9 mouse cellular contexts compared by ENCODE assay signal in genomic region chr2:143305747-143306570, GRCm38 (mm10).
DNase-seq lines count a peak whose midpoint lies in the region; ATAC-seq and TF ChIP-seq lines count a peak whose summit lies in the region.
"Had no signal": no experiment of that assay in that cellular context is flagged by ENCODE, and none has a peak within 500 bp of the region (broad histone marks: within the 10 kb centered on the region; RNA-seq: fewer than 3 reads in every experiment).

No protein-coding gene starts in this region.

- no peaks in the 10 kb centered on the region for H3K36me3 ChIP-seq in midbrain, embryonic 11.5 days (ENCODE audit: control insufficient read depth, insufficient read depth, low read length)
- no peaks in the 10 kb centered on the region for H3K36me3 ChIP-seq in midbrain, embryonic 10.5 days
- no peaks in the 10 kb centered on the region for H3K36me3 ChIP-seq in hindbrain, embryonic 14.5 days (replicated peaks; ENCODE audit: control insufficient read depth, insufficient read depth)
- no peaks in the 10 kb centered on the region for H3K36me3 ChIP-seq in midbrain, embryonic 14.5 days (ENCODE audit: control insufficient read depth, insufficient read depth, low read length)
- no peaks in the 10 kb centered on the region for H3K36me3 ChIP-seq in thymus, adult 2 months (ENCODE audit: control insufficient read depth, insufficient read depth, low read length)
- H3K36me3 ChIP-seq: liver, embryonic 15.5 days had no signal

- no peaks in the 10 kb centered on the region for H3K27me3 ChIP-seq in midbrain, embryonic 11.5 days (ENCODE audit: control insufficient read depth, insufficient read depth, low read length)
- H3K27me3 ChIP-seq in midbrain, embryonic 10.5 days (ENCODE audit: low read depth, poor library complexity, severe bottlenecking), result no peaks in the 10 kb centered on the region
- H3K27me3 ChIP-seq in hindbrain, embryonic 14.5 days (ENCODE audit: control insufficient read depth, insufficient read depth, low read length), result no peaks in the 10 kb centered on the region
- H3K27me3 ChIP-seq in midbrain, embryonic 14.5 days (ENCODE audit: control insufficient read depth, insufficient read depth, low read length), result no peaks in the 10 kb centered on the region
- no peaks in the 10 kb centered on the region for H3K27me3 ChIP-seq in thymus, adult 2 months (ENCODE audit: control insufficient read depth, insufficient read depth, low read length)
- H3K27me3 ChIP-seq: liver, embryonic 15.5 days had no signal

- no peak overlapping the region for H3K4me2 ChIP-seq in midbrain, embryonic 11.5 days
- no peak overlapping the region for H3K4me2 ChIP-seq in hindbrain, embryonic 14.5 days (replicated peaks)
- H3K4me2 ChIP-seq in midbrain, embryonic 14.5 days (ENCODE audit: low read length), result no peak overlapping the region
- H3K4me2 ChIP-seq: liver, embryonic 15.5 days had no signal

- TF ChIP-seq POLR2A in thymus, adult 2 months (IDR thresholded peaks at IDR 0.05; ENCODE audit: control insufficient read depth, extremely low read depth, insufficient read depth, low read length, poor library complexity), result no peak

- H3K9ac ChIP-seq in midbrain, embryonic 11.5 days (ENCODE audit: low read length), result no peak overlapping the region
- H3K9ac ChIP-seq in hindbrain, embryonic 14.5 days, result no peak overlapping the region
- no peak overlapping the region for H3K9ac ChIP-seq in midbrain, embryonic 14.5 days (replicated peaks; ENCODE audit: low read length)
- H3K9ac ChIP-seq: liver, embryonic 15.5 days had no signal

- no peak for DNase-seq in midbrain, embryonic 11.5 days (ENCODE audit: low spot score, missing footprints)
- DNase-seq in midbrain, embryonic 10.5 days (ENCODE audit: low spot score), result no peak
- peak; percentile 75 for DNase-seq in hindbrain, embryonic 14.5 days (ENCODE audit: low spot score)
- peak; percentile 89 for DNase-seq in midbrain, embryonic 14.5 days
- DNase-seq in telencephalon, adult 2 months (ENCODE audit: low read depth, low spot score), result peak; percentile 47
- no peak for DNase-seq in testis, postnatal 14 days (ENCODE audit: low spot score)
- no peak for DNase-seq in thymus, adult 2 months
- DNase-seq: heart, adult 2 months had no signal

- no peak for TF ChIP-seq CTCF in thymus, adult 2 months (IDR thresholded peaks at IDR 0.05; ENCODE audit: borderline replicate concordance, control insufficient read depth, extremely low read depth, insufficient read depth, low read length, poor library complexity)

- no peaks in the 10 kb centered on the region for H3K9me3 ChIP-seq in midbrain, embryonic 11.5 days (ENCODE audit: control insufficient read depth, low read length)
- H3K9me3 ChIP-seq in midbrain, embryonic 10.5 days (replicated peaks), result no peaks in the 10 kb centered on the region
- H3K9me3 ChIP-seq in hindbrain, embryonic 14.5 days (ENCODE audit: control insufficient read depth, low read length), result no peaks in the 10 kb centered on the region
- H3K9me3 ChIP-seq in midbrain, embryonic 14.5 days (ENCODE audit: control insufficient read depth, low read length), result no peaks in the 10 kb centered on the region
- H3K9me3 ChIP-seq: liver, embryonic 15.5 days had no signal

- ATAC-seq in midbrain, embryonic 11.5 days (ENCODE audit: low FRiP score), result peak; percentile 84; the same call in 1 of the 2 replicates
- ATAC-seq in hindbrain, embryonic 14.5 days (ENCODE audit: low FRiP score), result peak; percentile 91
- peak; percentile 93 for ATAC-seq in midbrain, embryonic 14.5 days (ENCODE audit: low FRiP score, low TSS enrichment)

- WGBS in midbrain, embryonic 11.5 days, result 69% methylated on average over 4 of the region's 4 CpGs
- 79% methylated on average over 4 of the region's 4 CpGs for WGBS in midbrain, embryonic 10.5 days
- WGBS in hindbrain, embryonic 14.5 days, result 65% methylated on average over 4 of the region's 4 CpGs
- 63% methylated on average over 4 of the region's 4 CpGs for WGBS in midbrain, embryonic 14.5 days
- 87% methylated on average over 4 of the region's 4 CpGs for WGBS in thymus, adult 2 months

- H3K4me1 ChIP-seq in midbrain, embryonic 11.5 days (ENCODE audit: control insufficient read depth, insufficient read depth, low read length), result no peaks in the 10 kb centered on the region
- H3K4me1 ChIP-seq in midbrain, embryonic 10.5 days, result no peaks in the 10 kb centered on the region
- peaks cover 14% of the 10 kb centered on the region; the same call in 1 of the 2 replicates for H3K4me1 ChIP-seq in hindbrain, embryonic 14.5 days (replicated peaks; ENCODE audit: control insufficient read depth, insufficient read depth, low read length)
- H3K4me1 ChIP-seq in midbrain, embryonic 14.5 days (ENCODE audit: control insufficient read depth, insufficient read depth, low read length), result peaks cover 8% of the 10 kb centered on the region; the same call in 1 of the 2 replicates
- no peaks in the 10 kb centered on the region for H3K4me1 ChIP-seq in thymus, adult 2 months (replicated peaks; ENCODE audit: control insufficient read depth, insufficient read depth, low read length)
- H3K4me1 ChIP-seq: liver, embryonic 15.5 days had no signal

- no peak overlapping the region for H3K4me3 ChIP-seq in midbrain, embryonic 11.5 days (ENCODE audit: low read depth, low read length)
- no peak overlapping the region for H3K4me3 ChIP-seq in midbrain, embryonic 10.5 days
- no peak overlapping the region for H3K4me3 ChIP-seq in hindbrain, embryonic 14.5 days (replicated peaks; ENCODE audit: low read length)
- no peak overlapping the region for H3K4me3 ChIP-seq in midbrain, embryonic 14.5 days (replicated peaks; ENCODE audit: low read depth, low read length)
- H3K4me3 ChIP-seq in thymus, adult 2 months (ENCODE audit: control insufficient read depth, insufficient read depth, low read length), result no peak overlapping the region
- H3K4me3 ChIP-seq: heart, adult 2 months; liver, embryonic 15.5 days had no signal

- no peak overlapping the region for H3K27ac ChIP-seq in midbrain, embryonic 11.5 days (ENCODE audit: low read depth, low read length)
- H3K27ac ChIP-seq in midbrain, embryonic 10.5 days (replicated peaks), result no peak overlapping the region
- peak overlapping the region; percentile 71 for H3K27ac ChIP-seq in hindbrain, embryonic 14.5 days
- H3K27ac ChIP-seq in midbrain, embryonic 14.5 days (replicated peaks; ENCODE audit: low read depth, low read length), result peak overlapping the region; percentile 28
- H3K27ac ChIP-seq in thymus, adult 2 months (ENCODE audit: control insufficient read depth, insufficient read depth, low read length), result no peak overlapping the region
- H3K27ac ChIP-seq: heart, adult 2 months; liver, embryonic 15.5 days had no signal

Comparison
In these comparisons a context has a peak if more than half of its experiments do, and no peak if none do; other contexts are left out.
1. DNase-seq: peak in hindbrain, embryonic 14.5 days (single experiment), midbrain, embryonic 14.5 days (single experiment) and telencephalon, adult 2 months (single experiment); none in midbrain, embryonic 11.5 days (single experiment), midbrain, embryonic 10.5 days (single experiment), testis, postnatal 14 days (single experiment) and thymus, adult 2 months (single experiment).
2. H3K27ac ChIP-seq: peak in hindbrain, embryonic 14.5 days (single experiment) and midbrain, embryonic 14.5 days (single experiment); none in midbrain, embryonic 11.5 days (single experiment), midbrain, embryonic 10.5 days (single experiment) and thymus, adult 2 months (single experiment).
3. Peak in every context shown above with its lines, with median percentiles within 50 percentile points of each other: ATAC-seq.